Comparison of ENCODE assay signal across 8 mouse cellular contexts in the genomic region with DNA sequence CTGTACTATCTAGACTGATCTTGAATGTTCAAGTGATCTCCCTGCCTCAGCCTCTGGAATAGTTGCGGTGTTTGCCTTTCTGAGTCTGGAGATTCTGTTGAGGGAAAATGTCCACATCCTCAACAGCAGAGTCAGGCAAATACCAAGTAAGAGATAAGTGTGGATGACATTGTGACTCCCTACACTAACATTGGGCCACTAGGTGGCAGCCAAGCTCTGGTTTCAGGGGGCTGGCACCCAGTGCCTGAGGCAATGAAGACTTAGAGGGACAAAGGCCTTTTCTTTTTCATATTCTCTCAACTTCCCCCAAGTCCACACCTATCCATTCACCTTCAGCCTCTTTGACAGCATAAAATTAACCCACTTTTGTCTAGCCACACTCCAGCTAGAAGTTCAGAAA. TPM values are rescaled to one million over a fixed set of nuclear protein-coding genes. Genes with fewer than 3 reads are reported as not detected.
DNase-seq lines count a peak whose midpoint lies in the region; ATAC-seq and TF ChIP-seq lines count a peak whose summit lies in the region.

No protein-coding gene starts in this region.

- intact Hi-C loops in gastrocnemius, adult 2 months (cut with DNase I): loop anchor here (1.0 to 2.0 kb wide), 2 partner anchors 42 to 314 kb away; partner anchors contain the start of gene Selenom
- intact Hi-C loops in left cerebral cortex, adult 2 months (cut with DNase I): loop anchor here (1.0 to 5.0 kb wide), 3 partner anchors 42 to 315 kb away; partner anchors contain the start of gene Selenom

- H3K4me3 ChIP-seq in gastrocnemius, adult 2 months: no peak overlapping the region
- H3K4me3 ChIP-seq in left cerebral cortex, adult 2 months: no peak overlapping the region

- TF ChIP-seq CTCF in gastrocnemius, adult 2 months (IDR thresholded peaks at IDR 0.05): peak; percentile 95
- TF ChIP-seq CTCF in left cerebral cortex, adult 2 months (IDR thresholded peaks at IDR 0.05): peak; percentile 92

- ATAC-seq in activated CD4-positive, CD25-positive, alpha-beta regulatory T cell, adult 4 months: peak; percentile 52

- DNase-seq in cerebellum, postnatal 25 days: peak; percentile 92 to 96
- DNase-seq in gastrocnemius, adult 2 months: peak; percentile 90
- peak; percentile 52 for DNase-seq in hindlimb bud, embryonic 11.5 days (ENCODE audit: extremely low spot score, low read depth, low spot score)
- peak; percentile 79 to 89 for DNase-seq in left cerebral cortex, adult 2 months (ENCODE audit: extremely low spot score in 1 of 2, low spot score in 2 of 2)
- peak; percentile 87 for DNase-seq in mesoderm, embryonic 11.5 days (ENCODE audit: low read depth, low spot score)
- DNase-seq in right cerebral cortex, postnatal 4 days: peak; percentile 96
- peak; percentile 67 to 88 for DNase-seq in urinary bladder, postnatal 4 days (ENCODE audit: low spot score in 2 of 2)

- no peak overlapping the region for H3K27ac ChIP-seq in gastrocnemius, adult 2 months
- no peak overlapping the region for H3K27ac ChIP-seq in left cerebral cortex, adult 2 months

RNA-seq across cellular contexts. Expression of gene Pla2g3, which starts 15.6 kb away (rescaled TPM):
- polyA plus RNA-seq in activated CD4-positive, CD25-positive, alpha-beta regulatory T cell, adult 4 months (2017; shearing (Covaris generic)): under 1 TPM; 0.22 to 0.42 TPM
- not detected for total RNA-seq in gastrocnemius, adult 2 months (2021)
- total RNA-seq in left cerebral cortex, adult 2 months (2021): 1 to 10 TPM; 3.8 to 4.1 TPM

RNA-seq across cellular contexts. Expression of gene Rnf185, which starts 20.3 kb away (rescaled TPM):
- polyA plus RNA-seq in activated CD4-positive, CD25-positive, alpha-beta regulatory T cell, adult 4 months (2017; shearing (Covaris generic)): 10 to 100 TPM; 17.6 to 18.9 TPM
- total RNA-seq in gastrocnemius, adult 2 months (2021): 10 to 100 TPM; 18.9 to 19.4 TPM
- total RNA-seq in left cerebral cortex, adult 2 months (2021): 10 to 100 TPM; 26.4 to 27.6 TPM

RNA-seq across cellular contexts. Expression of gene Inpp5j, which starts 32.1 kb away (rescaled TPM):
- polyA plus RNA-seq in activated CD4-positive, CD25-positive, alpha-beta regulatory T cell, adult 4 months (2017; shearing (Covaris generic)): not detected
- total RNA-seq in gastrocnemius, adult 2 months (2021): 1 to 10 TPM; 2.3 to 5.7 TPM
- 10 to 100 TPM; 54.0 to 57.8 TPM for total RNA-seq in left cerebral cortex, adult 2 months (2021)

RNA-seq across cellular contexts. Expression of gene Selenom, which starts 42.0 kb away (rescaled TPM):
- 1 to 10 TPM; 5.2 to 8.0 TPM for polyA plus RNA-seq in activated CD4-positive, CD25-positive, alpha-beta regulatory T cell, adult 4 months (2017; shearing (Covaris generic))
- total RNA-seq in gastrocnemius, adult 2 months (2021): 10 to 100 TPM; 11.6 to 17.5 TPM
- total RNA-seq in left cerebral cortex, adult 2 months (2021): 100 to 1,000 TPM; 135 to 138 TPM

Comparison
In these comparisons a context has a peak if more than half of its experiments do, and no peak if none do; other contexts are left out.
1. RNA of gene Pla2g3, which starts 15.6 kb away (total RNA-seq): 3.8 to 4.1 TPM in left cerebral cortex, adult 2 months; not detected in gastrocnemius, adult 2 months; every median in the first group is over 4 times any median in the second.
2. RNA of gene Inpp5j, which starts 32.1 kb away (total RNA-seq): 54.0 to 57.8 TPM in left cerebral cortex, adult 2 months; 2.3 to 5.7 TPM in gastrocnemius, adult 2 months; every median in the first group is over 4 times any median in the second.
3. Peak in every context shown above with its lines, with median percentiles within 50 percentile points of each other: DNase-seq.